Mouse (Mus musculus): ENCODE results near the gene Gm20388. TPM values are rescaled to one million over a fixed set of nuclear protein-coding genes. Genes with fewer than 3 reads are reported as not detected.

Gene Gm20388
- polyA plus RNA-seq, 1 experiment from 2014 or later, result not detected

DNA sequence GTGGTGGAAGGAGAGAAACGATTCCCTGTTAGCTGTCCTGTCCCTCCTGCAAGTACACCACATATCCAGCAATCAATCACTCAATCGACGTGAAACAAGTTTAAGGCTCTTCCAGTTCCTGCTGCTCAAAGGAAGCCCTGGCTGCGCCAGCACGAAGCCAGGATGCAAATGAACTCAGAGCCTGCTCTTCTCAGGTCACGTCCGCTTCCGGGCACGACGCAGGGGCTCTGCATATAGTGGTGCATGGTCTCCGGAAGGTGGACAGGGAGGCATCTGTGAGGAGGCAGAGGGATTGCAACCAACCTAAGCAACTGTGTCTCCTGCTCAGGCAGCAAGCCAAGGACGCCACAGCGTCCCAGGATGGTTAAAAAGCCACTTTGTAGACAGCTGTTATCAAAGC is 985.0 kb downstream of the Gm20388 start:
- Histone ChIP-seq H3K4me3 (ENCODE audit: low read length) (no peak overlapping the region), H3K9ac (ENCODE audit: low read length) (peak overlapping the region; percentile 21; the same call in 1 of the 2 replicates), H3K27ac (ENCODE audit: low read length) (no peak overlapping the region), H3K36me3 (ENCODE audit: control insufficient read depth, insufficient read depth, low read length) (no peaks in the 10 kb centered on the region), H3K27me3 (ENCODE audit: control insufficient read depth, insufficient read depth, low read depth, low read length) (peaks cover 16% of the 10 kb centered on the region), H3K4me1 (replicated peaks; ENCODE audit: control insufficient read depth, insufficient read depth, low read length) (peaks cover 37% of the 10 kb centered on the region), H3K4me2 (ENCODE audit: low read depth, low read length) (peak overlapping the region; percentile 16), H3K9me3 (ENCODE audit: control insufficient read depth, low read length) (peaks cover 3% of the 10 kb centered on the region)
- WGBS, result 9% methylated on average over 13 of the region's 13 CpGs
- ATAC-seq (ENCODE audit: low read depth), result no peak

GRCm38 (mm10) chr8:120896203-120896602 is 985.6 kb downstream of the Gm20388 start:
- H3K27ac ChIP-seq (ENCODE audit: low read length), result no peak overlapping the region
- peaks cover 16% of the 10 kb centered on the region for H3K27me3 ChIP-seq (ENCODE audit: control insufficient read depth, insufficient read depth, low read depth, low read length)
- WGBS, result 34% methylated on average over 13 of the region's 13 CpGs

DNA sequence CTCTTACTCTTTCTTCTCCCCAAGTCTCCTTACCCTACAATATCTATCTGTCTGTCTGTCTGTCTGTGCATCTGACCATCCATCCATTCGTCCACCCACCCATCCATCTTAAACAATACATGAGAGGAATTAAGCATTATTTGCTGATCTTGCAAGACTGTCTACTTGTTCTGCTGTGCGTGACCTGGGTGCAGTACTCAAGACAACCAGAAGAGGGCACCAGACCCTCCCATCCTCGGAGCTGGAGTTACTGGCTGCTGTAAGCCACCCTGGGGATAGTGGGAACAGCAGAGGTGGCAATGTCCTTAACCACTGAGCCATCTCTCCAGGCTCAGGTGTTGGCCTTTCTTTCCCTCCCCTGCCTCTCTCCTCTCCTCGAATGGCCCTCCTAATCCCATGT is 987.4 kb downstream of the Gm20388 start:
- Histone ChIP-seq H3K27me3 (ENCODE audit: control insufficient read depth, insufficient read depth, low read depth, low read length) (peaks cover 12% of the 10 kb centered on the region), H3K9ac (ENCODE audit: low read length) (no peak overlapping the region), H3K4me1 (replicated peaks; ENCODE audit: control insufficient read depth, insufficient read depth, low read length) (peaks cover 48% of the 10 kb centered on the region), H3K4me2 (ENCODE audit: low read depth, low read length) (no peak overlapping the region), H3K27ac (ENCODE audit: low read length) (peak overlapping the region; percentile 87), H3K4me3 (ENCODE audit: low read length) (no peak overlapping the region), H3K9me3 (ENCODE audit: control insufficient read depth, low read length) (peaks cover 3% of the 10 kb centered on the region), H3K36me3 (ENCODE audit: control insufficient read depth, insufficient read depth, low read length) (no peaks in the 10 kb centered on the region)
- 54% methylated on average over 4 of the region's 4 CpGs for WGBS
- no peak for ATAC-seq (ENCODE audit: low read depth)

More at GRCm38 (mm10) chr8:120896203-120896602, 985.6 kb downstream of the Gm20388 start:
- Histone ChIP-seq H3K4me3 (ENCODE audit: low read length) (no peak overlapping the region), H3K9ac (ENCODE audit: low read length) (peak overlapping the region; percentile 21; the same call in 1 of the 2 replicates), H3K4me2 (ENCODE audit: low read depth, low read length) (peak overlapping the region; percentile 16), H3K36me3 (ENCODE audit: control insufficient read depth, insufficient read depth, low read length) (no peaks in the 10 kb centered on the region), H3K4me1 (replicated peaks; ENCODE audit: control insufficient read depth, insufficient read depth, low read length) (peaks cover 39% of the 10 kb centered on the region), H3K9me3 (ENCODE audit: control insufficient read depth, low read length) (peaks cover 3% of the 10 kb centered on the region)
- no peak for ATAC-seq (ENCODE audit: low read depth)

- H3K4me3 ChIP-seq (ENCODE audit: low read length), result no peak overlapping the region
- peaks cover 3% of the 10 kb centered on the region; the same call in 1 of the 2 replicates for H3K27me3 ChIP-seq (ENCODE audit: control insufficient read depth, insufficient read depth, low read depth, low read length)
- H3K9me3 ChIP-seq (ENCODE audit: control insufficient read depth, low read length), result peaks cover 3% of the 10 kb centered on the region
- H3K4me1 ChIP-seq (replicated peaks; ENCODE audit: control insufficient read depth, insufficient read depth, low read length), result peaks cover 45% of the 10 kb centered on the region
- no peaks in the 10 kb centered on the region for H3K36me3 ChIP-seq (ENCODE audit: control insufficient read depth, insufficient read depth, low read length)
- H3K4me2 ChIP-seq (ENCODE audit: low read depth, low read length), result peak overlapping the region; percentile 10; the same call in 1 of the 2 replicates
- WGBS, result 21% methylated on average over 17 of the region's 17 CpGs
- no peak overlapping the region for H3K9ac ChIP-seq (ENCODE audit: low read length)
- peak overlapping the region; percentile 87 for H3K27ac ChIP-seq (ENCODE audit: low read length)
- ATAC-seq (ENCODE audit: low read depth), result peak; percentile 85
Observed at GRCm38 (mm10) chr8:120898828-120899407, 988.3 kb downstream of the Gm20388 start.

GRCm38 (mm10) chr8:120902346-120902745 is 991.7 kb downstream of the Gm20388 start:
- Histone ChIP-seq H3K4me3 (ENCODE audit: low read length) (no peak overlapping the region), H3K27me3 (ENCODE audit: control insufficient read depth, insufficient read depth, low read depth, low read length) (no peaks in the 10 kb centered on the region), H3K9me3 (ENCODE audit: control insufficient read depth, low read length) (peaks cover 3% of the 10 kb centered on the region), H3K36me3 (ENCODE audit: control insufficient read depth, insufficient read depth, low read length) (no peaks in the 10 kb centered on the region), H3K4me1 (replicated peaks; ENCODE audit: control insufficient read depth, insufficient read depth, low read length) (peaks cover 27% of the 10 kb centered on the region), H3K9ac (ENCODE audit: low read length) (no peak overlapping the region), H3K4me2 (ENCODE audit: low read depth, low read length) (no peak overlapping the region), H3K27ac (ENCODE audit: low read length) (peak overlapping the region; percentile 18)
- 10% methylated on average over 11 of the region's 11 CpGs for WGBS
- ATAC-seq (ENCODE audit: low read depth), result peak; percentile 39; the same call in 1 of the 2 replicates

GRCm38 (mm10) chr8:120907671-120908070 is 997.0 kb downstream of the Gm20388 start:
- Histone ChIP-seq H3K27me3 (ENCODE audit: control insufficient read depth, insufficient read depth, low read depth, low read length) (no peaks in the 10 kb centered on the region), H3K9me3 (ENCODE audit: control insufficient read depth, low read length) (no peaks in the 10 kb centered on the region), H3K4me3 (ENCODE audit: low read length) (no peak overlapping the region), H3K27ac (ENCODE audit: low read length) (no peak overlapping the region), H3K9ac (ENCODE audit: low read length) (no peak overlapping the region), H3K4me1 (replicated peaks; ENCODE audit: control insufficient read depth, insufficient read depth, low read length) (peaks cover 6% of the 10 kb centered on the region; the same call in 1 of the 2 replicates), H3K4me2 (ENCODE audit: low read depth, low read length) (no peak overlapping the region), H3K36me3 (ENCODE audit: control insufficient read depth, insufficient read depth, low read length) (no peaks in the 10 kb centered on the region)
- 36% methylated on average over 6 of the region's 6 CpGs for WGBS
- no peak for ATAC-seq (ENCODE audit: low read depth)

GRCm38 (mm10) chr8:120910936-120911335 is 1000.3 kb downstream of the Gm20388 start:
- ATAC-seq (ENCODE audit: low read depth), result no peak
- H3K9me3 ChIP-seq (ENCODE audit: control insufficient read depth, low read length), result no peaks in the 10 kb centered on the region
- H3K27ac ChIP-seq (ENCODE audit: low read length), result no peak overlapping the region
- no peak overlapping the region for H3K4me3 ChIP-seq (ENCODE audit: low read length)
- H3K9ac ChIP-seq (ENCODE audit: low read length), result no peak overlapping the region
- peaks cover 6% of the 10 kb centered on the region; the same call in 1 of the 2 replicates for H3K4me1 ChIP-seq (replicated peaks; ENCODE audit: control insufficient read depth, insufficient read depth, low read length)
- no peaks in the 10 kb centered on the region for H3K36me3 ChIP-seq (ENCODE audit: control insufficient read depth, insufficient read depth, low read length)
- no peaks in the 10 kb centered on the region for H3K27me3 ChIP-seq (ENCODE audit: control insufficient read depth, insufficient read depth, low read depth, low read length)
- H3K4me2 ChIP-seq (ENCODE audit: low read depth, low read length), result no peak overlapping the region
- WGBS, result 52% methylated on average over 2 of the region's 2 CpGs

DNA sequence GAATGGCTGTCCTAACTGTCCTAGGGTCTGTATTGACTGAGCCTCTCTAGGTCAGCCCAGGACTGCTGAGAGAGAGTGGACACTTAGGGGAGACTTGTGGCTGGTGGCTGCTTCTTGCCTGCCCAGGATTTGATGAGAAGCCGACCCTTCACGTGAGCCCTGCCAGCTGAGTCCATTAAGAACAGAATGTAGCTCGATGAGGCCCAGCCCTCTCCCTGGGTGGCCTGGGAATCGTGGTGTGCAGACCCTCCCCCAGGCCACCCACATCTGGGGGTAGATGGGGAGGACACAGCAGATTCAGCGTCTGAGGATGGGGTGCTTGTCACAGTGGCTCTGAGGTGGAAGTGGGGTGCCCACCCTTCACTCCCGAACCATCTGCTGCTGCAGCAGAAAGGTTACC is 1001.8 kb downstream of the Gm20388 start:
- no peak for ATAC-seq (ENCODE audit: low read depth)
- no peaks in the 10 kb centered on the region for H3K9me3 ChIP-seq (ENCODE audit: control insufficient read depth, low read length)
- H3K9ac ChIP-seq (ENCODE audit: low read length), result no peak overlapping the region
- peaks cover 11% of the 10 kb centered on the region; the same call in 1 of the 2 replicates for H3K4me1 ChIP-seq (replicated peaks; ENCODE audit: control insufficient read depth, insufficient read depth, low read length)
- H3K4me3 ChIP-seq (ENCODE audit: low read length), result no peak overlapping the region
- H3K27ac ChIP-seq (ENCODE audit: low read length), result no peak overlapping the region
- no peaks in the 10 kb centered on the region for H3K36me3 ChIP-seq (ENCODE audit: control insufficient read depth, insufficient read depth, low read length)
- WGBS, result 31% methylated on average over 6 of the region's 6 CpGs
- H3K4me2 ChIP-seq (ENCODE audit: low read depth, low read length), result no peak overlapping the region
- H3K27me3 ChIP-seq (ENCODE audit: control insufficient read depth, insufficient read depth, low read depth, low read length), result no peaks in the 10 kb centered on the region

- Histone ChIP-seq H3K36me3 (ENCODE audit: control insufficient read depth, insufficient read depth, low read length) (no peaks in the 10 kb centered on the region), H3K27me3 (ENCODE audit: control insufficient read depth, insufficient read depth, low read depth, low read length) (no peaks in the 10 kb centered on the region; the same call in 1 of the 2 replicates), H3K4me3 (ENCODE audit: low read length) (no peak overlapping the region), H3K9me3 (ENCODE audit: control insufficient read depth, low read length) (no peaks in the 10 kb centered on the region), H3K4me1 (replicated peaks; ENCODE audit: control insufficient read depth, insufficient read depth, low read length) (peaks cover 7% of the 10 kb centered on the region; the same call in 1 of the 2 replicates), H3K9ac (ENCODE audit: low read length) (no peak overlapping the region), H3K27ac (ENCODE audit: low read length) (no peak overlapping the region), H3K4me2 (ENCODE audit: low read depth, low read length) (no peak overlapping the region)
- ATAC-seq (ENCODE audit: low read depth), result no peak
- WGBS, result 43% methylated on average over 14 of the region's 14 CpGs
Observed at GRCm38 (mm10) chr8:120916831-120917435, 1006.3 kb downstream of the Gm20388 start.
